Mouse (Mus musculus): ENCODE data around the gene Fxyd6. TPM values are rescaled to one million over a fixed set of nuclear protein-coding genes. Genes with fewer than 3 reads are reported as not detected.
A peak's percentile ranks its signal among the peaks of the same experiment; 100 is the strongest.

Fxyd6 gene
- polyA plus RNA-seq, 1 experiment from 2014 or later = 54.5 TPM

DNA sequence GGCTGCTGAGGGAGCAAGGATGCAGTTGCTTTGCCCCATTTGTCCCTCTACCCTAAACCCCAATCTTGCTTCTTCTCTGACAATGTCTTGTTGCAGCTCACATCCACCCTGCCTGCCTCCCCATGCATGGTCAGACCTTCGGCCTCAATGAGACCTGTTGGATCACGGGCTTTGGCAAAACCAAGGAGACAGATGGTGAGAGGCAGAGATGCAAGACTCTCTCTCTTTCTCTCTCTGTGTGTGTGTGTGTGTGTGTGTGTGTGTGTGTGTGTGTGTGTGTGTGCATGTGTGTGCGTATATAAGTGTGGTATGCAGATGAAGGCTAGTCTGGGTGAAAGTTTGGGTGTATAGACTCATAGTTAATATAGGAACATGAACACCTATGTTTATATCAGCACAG, 26.9 kb upstream of the Fxyd6 start:
- Histone ChIP-seq H3K9me3 (ENCODE audit: control insufficient read depth) (no peaks in the 10 kb centered on the region), H3K9ac (ENCODE audit: low read depth, low read length) (no peak overlapping the region), H3K4me2 (replicated peaks; ENCODE audit: low read depth) (no peak overlapping the region), H3K27ac (ENCODE audit: low read depth, low read length) (no peak overlapping the region), H3K27me3 (replicated peaks; ENCODE audit: control insufficient read depth, insufficient read depth, low read length) (no peaks in the 10 kb centered on the region), H3K4me3 (ENCODE audit: low read depth, low read length) (no peak overlapping the region), H3K4me1 (replicated peaks; ENCODE audit: control insufficient read depth, insufficient read depth, low read length) (no peaks in the 10 kb centered on the region), H3K36me3 (ENCODE audit: control insufficient read depth, insufficient read depth) (no peaks in the 10 kb centered on the region)
- ATAC-seq = no peak
- no peak for TF ChIP-seq CTCF (IDR thresholded peaks at IDR 0.05; ENCODE audit: low read depth)
- WGBS = 78% methylated on average over 3 of the region's 3 CpGs

DNA sequence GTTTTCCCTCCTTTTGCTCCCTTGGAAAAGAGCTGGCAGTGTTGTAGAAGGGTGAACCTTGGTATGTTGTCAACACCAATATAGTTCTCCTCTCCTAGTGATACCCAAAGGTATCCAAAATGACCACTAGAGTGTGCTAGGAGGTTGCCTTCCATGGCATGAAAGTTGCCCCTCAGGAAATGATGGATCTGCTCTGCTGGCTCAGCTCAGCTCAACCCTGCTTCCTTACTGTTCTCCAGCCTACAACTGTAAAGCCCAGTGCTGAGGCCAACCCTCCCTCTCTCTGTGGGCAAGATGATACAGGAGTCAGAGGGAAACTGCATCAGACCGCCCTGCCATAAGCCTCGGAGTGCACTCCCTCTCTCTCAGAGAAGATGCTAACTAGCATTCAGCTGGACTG, 24.5 kb upstream of the Fxyd6 start:
- Histone ChIP-seq H3K9ac (ENCODE audit: low read depth, low read length) (no peak overlapping the region), H3K4me3 (ENCODE audit: low read depth, low read length) (no peak overlapping the region), H3K4me1 (replicated peaks; ENCODE audit: control insufficient read depth, insufficient read depth, low read length) (no peaks in the 10 kb centered on the region), H3K4me2 (replicated peaks; ENCODE audit: low read depth) (no peak overlapping the region), H3K9me3 (ENCODE audit: control insufficient read depth) (no peaks in the 10 kb centered on the region), H3K27me3 (replicated peaks; ENCODE audit: control insufficient read depth, insufficient read depth, low read length) (no peaks in the 10 kb centered on the region), H3K27ac (ENCODE audit: low read depth, low read length) (no peak overlapping the region), H3K36me3 (ENCODE audit: control insufficient read depth, insufficient read depth) (no peaks in the 10 kb centered on the region)
- 78% methylated on average over 2 of the region's 2 CpGs for WGBS
- TF ChIP-seq CTCF (IDR thresholded peaks at IDR 0.05; ENCODE audit: low read depth) = peak; percentile 68
- 0 out of 2 replicates have a peak, but pooled peaks have one; percentile 8 for ATAC-seq

DNA sequence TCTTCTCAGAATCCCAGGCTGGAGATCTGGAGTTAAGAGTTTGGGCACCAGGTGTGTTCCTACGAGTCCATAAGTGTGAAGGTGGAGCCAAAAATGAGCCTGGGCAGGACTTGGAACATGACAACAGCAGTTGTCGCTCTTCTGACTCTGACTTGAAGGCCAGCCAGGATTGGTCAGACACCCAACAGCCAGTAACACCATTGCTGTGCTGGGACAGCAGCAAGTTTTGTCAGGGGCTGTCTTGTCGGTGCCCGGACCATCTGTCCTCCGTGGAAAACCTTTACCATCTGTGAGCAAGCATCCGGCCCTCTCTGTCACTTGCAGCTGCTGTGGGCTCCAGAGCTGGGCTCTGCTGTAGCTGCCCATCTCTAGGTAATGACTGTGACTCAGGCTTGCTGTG, 23.7 kb upstream of the Fxyd6 start:
- Histone ChIP-seq H3K9me3 (ENCODE audit: control insufficient read depth) (no peaks in the 10 kb centered on the region), H3K4me1 (replicated peaks; ENCODE audit: control insufficient read depth, insufficient read depth, low read length) (no peaks in the 10 kb centered on the region), H3K27me3 (replicated peaks; ENCODE audit: control insufficient read depth, insufficient read depth, low read length) (no peaks in the 10 kb centered on the region), H3K36me3 (ENCODE audit: control insufficient read depth, insufficient read depth) (no peaks in the 10 kb centered on the region), H3K9ac (ENCODE audit: low read depth, low read length) (no peak overlapping the region), H3K4me2 (replicated peaks; ENCODE audit: low read depth) (no peak overlapping the region), H3K4me3 (ENCODE audit: low read depth, low read length) (no peak overlapping the region), H3K27ac (ENCODE audit: low read depth, low read length) (no peak overlapping the region)
- 75% methylated on average over 6 of the region's 6 CpGs for WGBS
- no peak for ATAC-seq
- no peak for TF ChIP-seq CTCF (IDR thresholded peaks at IDR 0.05; ENCODE audit: low read depth)

DNA sequence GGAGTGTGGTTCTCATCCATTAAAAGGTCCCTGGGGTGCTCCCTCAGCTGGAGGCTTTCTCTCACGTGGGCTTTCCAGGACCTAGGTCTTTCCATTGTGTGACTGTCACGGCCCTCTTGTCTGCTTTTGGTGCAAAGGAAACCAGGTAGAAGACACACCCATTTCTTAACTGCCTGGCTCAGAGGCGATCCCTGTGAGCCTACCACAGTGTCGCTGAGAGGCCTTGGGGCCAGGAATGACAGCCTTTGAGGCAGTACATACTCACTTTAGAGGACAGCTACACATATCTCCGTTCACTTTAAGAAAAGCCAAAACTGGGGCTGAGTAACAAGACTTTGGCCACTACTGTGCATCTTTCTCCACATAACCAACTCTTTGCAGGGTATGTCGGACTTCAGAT, 21.4 kb upstream of the Fxyd6 start:
- no peak for ATAC-seq
- H3K27me3 ChIP-seq (replicated peaks; ENCODE audit: control insufficient read depth, insufficient read depth, low read length) = no peaks in the 10 kb centered on the region
- H3K9ac ChIP-seq (ENCODE audit: low read depth, low read length) = no peak overlapping the region
- H3K4me1 ChIP-seq (replicated peaks; ENCODE audit: control insufficient read depth, insufficient read depth, low read length) = no peaks in the 10 kb centered on the region
- H3K36me3 ChIP-seq (ENCODE audit: control insufficient read depth, insufficient read depth) = no peaks in the 10 kb centered on the region
- H3K4me2 ChIP-seq (replicated peaks; ENCODE audit: low read depth) = no peak overlapping the region
- TF ChIP-seq CTCF (IDR thresholded peaks at IDR 0.05; ENCODE audit: low read depth) = no peak
- no peak overlapping the region for H3K4me3 ChIP-seq (ENCODE audit: low read depth, low read length)
- H3K9me3 ChIP-seq (ENCODE audit: control insufficient read depth) = no peaks in the 10 kb centered on the region
- H3K27ac ChIP-seq (ENCODE audit: low read depth, low read length) = no peak overlapping the region
- 65% methylated on average over 6 of the region's 6 CpGs for WGBS

DNA sequence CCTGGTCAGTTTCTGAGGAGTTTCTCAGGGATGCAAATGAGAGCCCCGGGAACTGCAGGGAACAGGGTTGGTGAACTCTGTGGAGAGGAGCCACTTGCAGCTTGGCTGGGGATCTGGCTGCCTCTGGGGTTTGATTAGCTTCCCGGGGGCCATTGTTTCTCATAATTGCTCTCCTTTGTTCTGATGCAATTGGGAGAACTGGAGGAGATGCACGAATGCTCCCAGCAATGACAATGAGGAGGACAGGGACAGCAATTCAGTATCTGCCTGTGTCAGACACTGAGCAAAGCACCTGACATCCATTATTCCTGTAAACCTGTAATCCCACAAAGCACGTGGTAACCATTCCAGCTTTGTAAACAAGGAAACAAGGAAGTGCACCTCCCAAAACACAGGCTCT, 20.8 kb upstream of the Fxyd6 start:
- 36% methylated on average over 4 of the region's 4 CpGs for WGBS
- Histone ChIP-seq H3K9ac (ENCODE audit: low read depth, low read length) (no peak overlapping the region), H3K27me3 (replicated peaks; ENCODE audit: control insufficient read depth, insufficient read depth, low read length) (no peaks in the 10 kb centered on the region), H3K4me2 (replicated peaks; ENCODE audit: low read depth) (no peak overlapping the region), H3K4me1 (replicated peaks; ENCODE audit: control insufficient read depth, insufficient read depth, low read length) (no peaks in the 10 kb centered on the region), H3K9me3 (ENCODE audit: control insufficient read depth) (no peaks in the 10 kb centered on the region), H3K27ac (ENCODE audit: low read depth, low read length) (no peak overlapping the region), H3K36me3 (ENCODE audit: control insufficient read depth, insufficient read depth) (no peaks in the 10 kb centered on the region), H3K4me3 (ENCODE audit: low read depth, low read length) (no peak overlapping the region)
- no peak for TF ChIP-seq CTCF (IDR thresholded peaks at IDR 0.05; ENCODE audit: low read depth)
- ATAC-seq = no peak

DNA sequence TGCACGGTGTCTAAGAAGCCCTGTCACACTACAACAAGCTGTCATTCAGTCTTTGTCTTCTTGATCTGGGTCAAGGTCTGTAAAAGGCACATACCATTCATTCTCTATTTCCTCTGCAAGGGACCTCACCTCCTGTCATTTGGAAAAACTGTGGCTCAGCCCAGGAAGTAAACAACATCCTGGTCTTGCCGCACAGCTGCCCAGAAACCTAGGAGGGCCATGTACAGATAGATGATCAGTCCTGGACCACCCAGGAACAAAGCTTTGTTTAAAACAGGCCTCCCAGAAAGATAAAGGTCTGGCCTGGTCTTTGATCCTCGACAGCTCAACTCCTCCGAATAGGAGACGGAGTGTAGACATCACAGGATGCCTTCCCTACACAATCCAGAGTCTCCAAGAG, 20.1 kb upstream of the Fxyd6 start:
- no peak overlapping the region for H3K4me2 ChIP-seq (replicated peaks; ENCODE audit: low read depth)
- H3K4me1 ChIP-seq (replicated peaks; ENCODE audit: control insufficient read depth, insufficient read depth, low read length) = no peaks in the 10 kb centered on the region
- H3K36me3 ChIP-seq (ENCODE audit: control insufficient read depth, insufficient read depth) = no peaks in the 10 kb centered on the region
- no peak overlapping the region for H3K9ac ChIP-seq (ENCODE audit: low read depth, low read length)
- no peaks in the 10 kb centered on the region for H3K9me3 ChIP-seq (ENCODE audit: control insufficient read depth)
- WGBS = 26% methylated on average over 5 of the region's 5 CpGs
- no peak for ATAC-seq
- H3K4me3 ChIP-seq (ENCODE audit: low read depth, low read length) = no peak overlapping the region
- TF ChIP-seq CTCF (IDR thresholded peaks at IDR 0.05; ENCODE audit: low read depth) = no peak
- H3K27me3 ChIP-seq (replicated peaks; ENCODE audit: control insufficient read depth, insufficient read depth, low read length) = no peaks in the 10 kb centered on the region
- H3K27ac ChIP-seq (ENCODE audit: low read depth, low read length) = no peak overlapping the region

DNA sequence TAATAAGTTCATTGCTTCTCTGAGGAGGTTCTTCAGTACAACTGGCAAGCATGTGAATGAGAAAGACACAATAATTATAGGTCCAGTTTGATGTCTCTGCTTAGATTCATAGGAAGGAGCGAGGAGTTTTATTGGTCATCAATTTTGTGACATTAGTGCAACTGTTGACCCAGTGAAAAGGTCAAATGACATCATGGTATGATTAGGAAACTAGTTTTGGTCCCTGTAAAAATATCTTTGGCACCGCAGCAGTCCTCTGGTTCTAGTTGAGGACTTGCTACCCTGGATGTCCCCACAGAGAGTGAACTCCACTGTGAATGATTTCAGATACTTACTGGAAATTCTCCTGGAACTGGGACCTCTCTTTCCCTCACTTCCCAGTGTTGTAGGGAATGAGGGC, 14.8 kb upstream of the Fxyd6 start:
- Histone ChIP-seq H3K27me3 (replicated peaks; ENCODE audit: control insufficient read depth, insufficient read depth, low read length) (no peaks in the 10 kb centered on the region), H3K4me1 (replicated peaks; ENCODE audit: control insufficient read depth, insufficient read depth, low read length) (no peaks in the 10 kb centered on the region), H3K9me3 (ENCODE audit: control insufficient read depth) (no peaks in the 10 kb centered on the region), H3K4me3 (ENCODE audit: low read depth, low read length) (no peak overlapping the region), H3K4me2 (replicated peaks; ENCODE audit: low read depth) (no peak overlapping the region), H3K36me3 (ENCODE audit: control insufficient read depth, insufficient read depth) (no peaks in the 10 kb centered on the region), H3K27ac (ENCODE audit: low read depth, low read length) (no peak overlapping the region), H3K9ac (ENCODE audit: low read depth, low read length) (no peak overlapping the region)
- no peak for TF ChIP-seq CTCF (IDR thresholded peaks at IDR 0.05; ENCODE audit: low read depth)
- ATAC-seq = no peak
- WGBS = 81% methylated on average over 2 of the region's 2 CpGs

Data from intestine, postnatal 0 days (tissue).